Mouse (Mus musculus) right cerebral cortex, adult 18-20 months (tissue): ENCODE results near the gene Pgam1.
"Not testable (repeated sequence)": the region's sequence is repeated elsewhere in the genome, so short reads cannot be mapped to it uniquely, and the experiment has no call there.

Experiments used
- DNase-seq: peaks from one replicate; pipeline ENCODE4 v3.0.0; 2022; ENCODE audit warnings: mixed read lengths

The Pgam1 gene

DNA sequence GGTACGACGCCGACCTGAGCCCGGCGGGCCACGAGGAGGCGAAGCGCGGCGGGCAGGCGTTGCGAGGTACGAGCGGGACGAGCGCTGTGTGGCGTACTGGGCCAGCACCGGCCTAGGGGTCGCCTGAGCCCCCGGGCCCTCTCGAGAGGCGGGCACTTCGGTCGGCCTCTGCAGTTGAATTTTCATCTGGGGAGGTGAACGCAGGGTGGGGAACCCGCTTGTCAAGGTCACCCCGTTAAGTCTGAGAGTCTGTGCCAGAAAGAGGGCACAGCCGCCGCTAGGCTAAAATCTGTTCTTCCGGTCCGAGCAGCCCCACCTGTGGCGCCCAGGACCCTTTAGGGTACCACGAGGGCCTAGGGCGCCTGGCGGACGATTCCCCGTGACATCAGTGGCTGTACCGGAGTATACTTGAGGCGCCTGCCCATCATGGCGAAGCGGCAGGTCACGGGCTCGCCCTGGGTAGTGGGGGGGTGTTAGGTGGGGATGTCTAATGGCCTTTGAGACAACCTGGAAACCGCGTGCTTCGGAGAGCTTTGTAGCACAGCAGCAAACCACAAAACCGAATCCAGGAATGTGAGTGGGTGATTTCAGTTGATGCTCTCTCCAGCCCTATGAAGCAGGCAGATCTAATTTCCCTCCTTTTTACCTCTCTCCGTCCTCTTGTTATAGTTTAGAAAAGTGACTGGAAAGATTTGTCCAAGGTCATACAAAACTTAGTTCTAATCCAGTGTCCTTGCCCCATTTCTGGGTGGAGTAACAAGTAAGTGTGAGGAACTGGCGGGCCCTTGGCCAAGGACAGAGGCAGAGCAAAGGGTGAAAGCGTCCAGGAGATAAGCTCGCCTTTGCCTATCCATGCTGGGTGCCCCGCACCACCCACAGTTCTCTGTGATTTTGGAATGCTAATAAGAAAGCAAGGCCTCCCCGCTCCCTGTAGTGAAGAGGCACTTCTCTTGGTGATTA is 678 bp downstream of the Pgam1 start:
- peak; percentile 24 for DNase-seq

DNA sequence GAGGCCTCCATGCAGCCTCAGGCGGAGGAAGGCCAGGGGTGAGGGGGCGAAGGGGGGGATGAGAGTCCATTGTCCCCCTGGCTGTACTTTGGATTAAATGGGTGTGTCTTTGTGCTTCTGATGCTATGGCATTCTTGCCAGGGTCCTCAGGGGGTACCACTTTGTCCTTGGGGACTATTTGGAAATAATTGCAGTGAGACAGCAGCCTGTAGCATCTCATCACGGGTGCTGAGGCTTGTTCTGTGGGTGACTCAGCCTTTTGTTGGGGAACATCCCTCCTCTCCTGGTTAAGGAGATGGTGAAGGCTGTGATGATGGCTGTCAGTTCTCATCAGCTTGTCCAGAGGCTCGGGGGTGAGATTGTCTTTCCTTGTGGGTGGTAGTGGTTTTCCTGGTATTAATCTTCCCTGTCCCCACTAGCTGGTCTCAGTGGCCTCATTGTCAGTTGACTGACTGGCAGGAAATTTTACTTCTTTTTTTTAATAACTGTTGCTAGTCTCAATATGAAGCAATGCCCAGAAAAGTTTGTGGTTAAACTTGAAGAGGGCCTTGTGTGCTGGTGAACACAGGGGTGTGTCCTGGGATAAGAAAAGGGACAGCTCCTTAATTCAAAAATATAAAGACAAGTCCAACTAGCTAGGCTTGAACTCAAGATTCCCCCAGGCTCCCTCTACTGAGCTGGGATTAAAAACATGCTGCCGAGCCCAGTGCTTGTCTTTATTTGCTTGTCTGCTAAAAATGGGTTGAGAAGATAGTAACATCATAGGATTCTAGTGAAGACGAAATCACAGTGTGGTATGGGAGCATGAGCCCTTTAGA is 2.3 kb downstream of the Pgam1 start:
- DNase-seq, result no peak

DNA sequence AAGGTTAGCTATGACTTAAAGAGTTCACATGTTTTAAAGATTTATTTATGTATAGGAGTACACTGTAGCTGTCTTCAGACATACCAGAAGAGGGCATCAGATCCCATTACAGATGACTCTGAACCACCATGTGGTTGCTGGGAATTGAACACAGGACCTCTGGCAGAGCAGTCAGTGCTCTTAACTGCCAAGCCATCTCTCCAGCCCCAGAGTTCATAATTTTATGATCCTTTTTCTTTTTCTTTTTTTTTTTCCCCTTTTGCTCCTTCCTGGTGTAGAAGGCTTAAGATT is 2.8 kb downstream of the Pgam1 start:
- not testable (repeated sequence) for DNase-seq

DNA sequence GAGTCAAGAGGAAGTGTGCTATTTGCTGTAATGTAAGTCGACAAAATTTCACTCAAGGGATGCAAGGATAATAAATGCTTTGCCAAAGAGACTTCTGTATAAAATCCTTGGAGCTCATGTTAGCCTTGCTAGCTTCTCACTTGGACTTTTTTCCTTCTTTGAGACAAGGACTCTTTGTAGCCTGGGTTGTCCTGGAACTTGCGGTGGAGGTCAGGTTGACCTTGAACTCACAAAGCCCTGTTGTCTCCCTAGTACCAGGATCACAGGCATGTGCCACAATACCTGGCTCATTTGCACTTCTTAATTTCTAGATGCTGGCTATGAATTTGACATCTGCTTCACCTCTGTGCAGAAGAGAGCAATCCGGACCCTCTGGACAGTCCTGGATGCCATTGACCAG is 3.6 kb downstream of the Pgam1 start:
- DNase-seq, result no peak

DNA sequence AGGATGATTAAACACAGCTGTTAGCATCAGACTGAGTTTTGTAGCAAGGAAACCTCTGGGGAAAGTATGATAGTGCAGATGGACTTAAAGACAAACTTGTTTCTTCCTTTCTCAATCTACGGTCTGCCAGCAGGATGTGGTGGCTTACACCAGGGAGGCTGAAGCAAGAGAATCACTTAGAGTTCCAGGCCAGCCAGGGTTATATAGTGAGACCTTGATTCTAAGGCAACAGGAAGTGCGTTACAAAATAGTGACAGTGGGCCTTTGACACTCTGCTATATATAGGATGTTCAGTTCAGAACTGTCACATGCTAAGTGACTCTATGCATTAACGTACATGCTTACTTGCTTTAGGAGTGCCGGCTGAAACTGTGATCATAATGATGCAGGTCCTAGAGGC is 5.1 kb downstream of the Pgam1 start:
- no peak for DNase-seq

DNA sequence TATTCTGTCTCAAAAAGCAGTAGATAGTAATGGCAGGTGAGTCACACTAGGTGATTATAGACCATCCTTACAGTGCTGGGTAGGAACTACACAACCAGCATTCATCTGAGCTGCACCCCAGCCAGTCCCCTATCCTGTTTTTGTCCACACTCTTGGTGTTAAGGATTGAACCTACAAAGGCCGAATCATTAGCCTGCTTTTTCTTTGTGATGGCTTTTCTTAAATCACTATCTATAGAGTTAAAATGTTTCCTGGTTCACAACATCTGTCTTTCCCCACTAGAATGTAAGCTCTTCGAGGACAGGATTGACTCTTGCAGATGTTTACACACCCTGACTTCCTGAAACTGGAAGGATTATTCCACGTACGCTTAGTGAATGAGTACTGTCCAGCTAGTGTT is 7.7 kb downstream of the Pgam1 start:
- DNase-seq, result no peak

DNA sequence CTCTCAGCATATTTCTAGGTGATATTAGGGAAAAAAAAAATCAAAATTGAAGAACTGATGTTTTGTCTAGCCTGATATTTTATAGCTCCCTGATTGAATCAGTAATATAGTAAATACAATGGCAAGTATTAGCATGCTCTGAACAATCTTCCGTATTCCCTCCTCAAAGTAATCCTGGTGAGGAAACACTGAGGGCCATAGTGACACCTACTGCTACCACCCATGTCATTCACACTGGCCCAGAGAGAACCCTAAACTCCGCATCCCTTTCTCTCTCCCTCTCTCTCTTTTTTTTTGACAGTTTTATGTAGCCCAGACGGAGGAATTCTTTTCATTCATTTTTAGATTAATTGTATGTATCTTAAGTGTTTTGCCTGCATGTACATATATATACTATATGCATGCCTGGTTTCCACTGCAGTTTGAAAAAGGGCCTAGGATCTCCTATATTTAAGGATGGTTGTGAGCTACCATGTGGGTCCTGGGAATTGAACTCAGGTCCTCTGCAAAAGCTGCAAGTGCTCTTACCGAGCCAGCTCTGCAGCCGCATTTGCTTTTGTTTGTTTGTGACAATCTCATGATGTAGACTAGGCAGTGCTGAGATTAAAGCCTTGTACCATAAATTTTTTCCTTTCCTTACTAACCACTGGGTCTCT is 8.8 kb downstream of the Pgam1 start:
- DNase-seq, result no peak

DNA sequence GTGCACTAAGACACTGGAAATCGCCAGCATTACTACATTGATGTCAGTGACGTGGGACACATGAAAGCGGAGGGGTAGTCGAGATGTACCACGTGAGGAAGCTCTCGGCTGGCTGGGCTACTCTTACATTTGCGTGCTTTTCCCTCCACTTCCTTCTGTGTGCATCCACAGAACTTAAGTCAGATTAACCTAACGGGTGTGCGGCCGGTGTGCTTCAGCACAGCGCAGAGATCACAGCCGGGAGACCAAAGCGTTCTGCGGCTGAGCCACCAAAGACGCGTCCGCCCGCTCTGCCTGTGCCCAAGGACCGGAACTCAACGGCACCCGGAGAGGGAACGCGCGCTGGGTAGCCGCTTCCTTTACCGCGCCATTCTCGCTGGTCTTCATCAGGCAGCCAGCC is 21.0 kb downstream of the Pgam1 start:
- peak; percentile 10 for DNase-seq

DNA sequence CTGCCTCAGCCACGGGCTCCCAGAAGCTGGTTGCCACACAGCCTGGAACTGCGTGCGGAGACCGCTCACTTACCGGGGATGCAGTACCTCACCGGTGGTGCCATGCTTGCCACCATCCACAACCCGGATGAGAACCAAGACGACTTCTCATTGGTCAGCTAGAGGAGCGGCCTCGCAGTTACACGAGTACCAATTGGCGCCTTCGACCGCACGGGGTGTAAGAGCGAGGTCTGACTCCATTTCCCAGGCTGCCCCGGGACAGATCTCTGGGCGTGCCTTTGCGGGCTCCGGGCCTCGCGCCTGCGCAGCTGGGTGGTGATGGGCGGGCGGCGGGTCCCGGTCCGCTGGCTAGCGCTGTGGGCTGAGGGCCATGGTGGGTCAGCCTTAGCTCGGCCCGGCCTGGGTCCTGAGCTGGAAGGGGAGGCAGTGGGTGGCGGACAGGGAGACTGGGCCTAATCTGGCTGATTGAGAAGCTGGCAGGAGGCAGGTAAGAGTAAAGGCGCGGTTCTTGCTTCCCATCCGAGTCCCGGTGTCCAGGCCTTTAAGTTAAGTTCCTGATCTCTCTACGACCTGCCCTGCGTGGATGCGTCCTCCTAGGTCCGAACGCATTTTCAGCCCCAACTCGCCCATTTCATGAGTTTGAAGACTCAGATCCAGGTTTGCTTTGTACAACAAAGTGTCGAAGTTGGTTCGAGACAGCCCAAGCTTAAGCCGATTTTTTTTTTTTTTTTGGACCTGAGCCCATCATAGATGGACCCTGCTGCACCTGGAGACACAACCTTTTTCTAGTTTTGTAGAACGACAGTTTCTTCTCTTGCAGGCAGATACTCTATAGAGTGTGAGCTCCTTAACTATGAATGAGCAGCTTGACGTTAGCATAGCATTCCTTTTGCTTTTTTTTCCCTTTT is 21.7 kb downstream of the Pgam1 start, which contains the start of the genes Exosc1 and Zdhhc16:
Gene Exosc1, minus strand, starts transcription at position 245 of the 908 bp plus-strand sequence.
Gene Zdhhc16, plus strand, starts transcription at position 302 of the 908 bp plus-strand sequence.
- peak; percentile 99 for DNase-seq

DNA sequence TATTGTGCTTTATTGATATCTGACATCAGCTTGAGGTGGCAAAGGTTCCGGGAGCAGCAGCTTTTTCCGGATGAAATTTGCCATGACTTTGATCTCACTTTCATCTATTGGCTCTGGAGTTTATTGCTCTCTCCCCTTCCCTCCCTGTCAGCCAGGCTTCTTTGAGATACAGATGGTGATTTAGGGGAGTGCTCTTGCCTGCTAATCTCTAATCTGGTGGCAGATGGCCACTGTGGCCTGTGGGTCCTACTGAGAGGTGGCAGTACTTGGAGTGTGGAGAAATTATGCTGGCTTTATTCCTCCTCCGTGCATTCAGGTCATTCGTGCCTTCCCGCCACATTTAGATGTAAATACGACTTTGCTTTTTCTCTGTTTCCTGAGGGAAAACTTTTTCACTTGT is 22.4 kb downstream of the Pgam1 start:
- DNase-seq, result no peak

DNA sequence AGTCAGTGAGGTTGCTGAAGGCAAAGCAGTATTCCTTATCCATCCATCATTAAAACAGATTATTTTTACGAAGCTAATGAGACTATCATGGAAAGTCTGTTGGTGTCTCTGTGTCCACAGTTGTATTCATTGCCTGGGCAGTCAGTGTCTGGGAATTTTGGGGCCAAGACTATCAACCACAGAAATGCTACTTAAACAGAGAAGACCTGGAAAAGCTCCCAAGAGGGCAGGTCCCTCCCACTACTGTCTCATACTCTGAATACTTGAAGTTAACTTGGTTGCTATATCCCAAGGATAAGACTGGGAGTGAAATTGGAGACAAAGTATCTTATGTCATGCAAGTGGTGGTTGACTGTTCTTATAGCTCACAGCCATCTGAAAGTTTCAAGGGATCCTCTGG is 24.2 kb downstream of the Pgam1 start:
- DNase-seq, result no peak

DNA sequence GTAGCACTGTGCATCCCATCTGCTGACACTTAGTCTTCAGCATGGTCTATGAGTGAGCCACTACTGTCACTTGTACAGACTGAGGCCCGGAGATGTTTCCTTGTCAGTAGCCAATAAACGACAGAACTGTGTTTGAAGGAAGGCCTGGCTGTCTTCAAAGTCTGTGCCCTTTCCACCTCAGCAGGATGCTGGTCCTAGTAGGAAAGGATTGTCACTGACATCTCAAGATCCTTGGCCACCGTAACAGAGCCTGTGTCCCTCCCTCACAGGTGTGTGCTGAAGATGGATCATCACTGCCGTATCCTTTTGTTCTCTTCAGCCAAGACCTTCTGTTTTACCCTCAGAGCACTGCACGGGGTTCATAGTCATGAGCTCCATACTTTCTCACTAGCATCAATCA is 26.8 kb downstream of the Pgam1 start:
- no peak for DNase-seq

DNA sequence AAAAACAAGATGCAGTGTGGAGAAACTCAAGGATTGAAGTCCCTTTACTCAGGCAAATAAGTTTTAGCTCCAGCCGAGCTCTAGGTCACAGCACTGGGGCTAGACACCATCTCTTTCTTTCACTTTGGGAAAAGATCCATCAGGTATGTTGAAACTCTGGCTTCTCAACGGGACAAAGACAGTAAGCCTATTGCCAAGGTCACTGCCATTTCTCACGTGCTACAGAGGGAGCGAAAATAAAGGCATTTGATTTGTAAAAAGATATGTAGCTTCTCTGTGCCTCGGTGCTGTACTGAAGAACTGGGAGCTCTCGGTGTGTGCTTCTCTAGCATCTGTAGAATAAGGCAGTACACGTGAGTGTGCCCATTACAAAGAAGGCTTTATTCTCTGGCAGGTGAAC is 32.1 kb downstream of the Pgam1 start:
- DNase-seq, result no peak

DNA sequence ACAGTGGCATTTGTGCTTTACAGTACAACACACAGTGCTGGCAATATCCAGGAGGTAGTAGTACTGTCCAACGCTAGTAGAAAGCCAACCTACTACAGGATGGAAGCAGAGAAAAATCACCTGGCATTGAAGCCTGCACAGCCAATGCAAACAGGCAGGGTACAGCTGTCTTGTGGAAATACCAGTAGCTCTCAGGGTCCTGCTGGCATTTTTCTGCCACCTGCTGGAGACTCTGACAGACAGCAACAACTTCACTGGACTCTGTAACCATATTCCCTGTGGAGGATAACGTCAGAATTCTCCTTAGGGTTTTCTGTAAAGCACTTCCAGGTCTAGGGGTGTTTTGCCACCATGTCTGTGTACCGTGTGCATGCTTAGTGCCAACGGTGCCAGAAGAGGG is 40.6 kb downstream of the Pgam1 start:
- DNase-seq, result no peak

DNA sequence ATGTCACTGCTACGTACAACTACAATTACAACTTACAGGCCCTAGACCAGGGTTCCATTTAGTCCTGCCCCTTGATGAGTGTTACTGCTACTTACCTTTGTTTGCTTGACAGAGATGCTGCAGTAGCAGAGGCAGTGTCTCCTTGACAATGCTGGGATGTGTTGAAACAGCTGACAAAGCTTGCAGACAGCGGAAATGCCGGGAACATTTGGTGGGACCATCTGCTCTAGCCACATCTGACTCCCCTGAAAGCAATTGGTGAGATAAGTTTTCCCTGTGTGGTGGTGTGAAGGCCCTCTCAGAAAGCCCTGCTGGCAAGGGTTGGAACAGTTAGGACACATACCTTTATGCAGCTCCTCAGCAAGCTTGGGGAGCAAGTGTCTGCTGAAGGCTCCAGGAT is 41.9 kb downstream of the Pgam1 start:
- DNase-seq, result no peak
